Mouse (Mus musculus): ENCODE results near the gene Fam129a. TPM values are rescaled to one million over a fixed set of nuclear protein-coding genes. Genes with fewer than 3 reads are reported as not detected.

Gene Fam129a
- polyA plus RNA-seq, 1 experiment from 2014 or later: 13.8 TPM

DNA sequence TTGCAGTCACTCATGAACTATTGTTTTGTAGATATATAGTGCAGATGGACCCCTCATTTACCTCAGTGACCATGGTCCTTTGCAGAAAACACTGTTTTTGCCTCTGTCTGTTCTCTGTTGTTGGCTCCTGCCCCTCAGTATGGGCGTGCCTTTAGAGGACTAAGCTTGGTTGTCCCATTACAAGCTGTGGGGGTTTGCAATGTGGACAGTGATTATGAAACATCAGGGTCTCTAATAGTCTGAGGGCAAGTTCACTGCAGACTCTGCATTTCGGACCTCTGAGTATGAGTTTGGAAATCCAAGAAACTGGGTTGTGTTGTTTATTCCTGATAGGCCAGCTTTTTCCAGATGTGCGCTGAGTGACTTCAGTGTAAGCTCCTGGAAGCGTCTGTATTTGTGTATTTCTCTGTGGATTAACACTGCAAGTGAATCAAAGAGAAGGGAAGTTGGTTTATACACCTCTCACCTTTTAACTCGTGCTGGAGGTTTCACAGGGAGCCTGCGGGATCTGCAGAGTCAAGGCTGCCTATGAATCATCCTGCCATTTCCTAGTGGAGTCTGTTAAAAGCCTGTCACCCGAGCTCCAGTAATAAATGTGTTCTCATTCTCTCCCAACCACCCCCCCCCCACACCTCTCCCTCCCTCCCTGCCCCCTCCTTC lies 58.7 kb downstream of the Fam129a start:
- ATAC-seq (ENCODE audit: low read depth): peak; percentile 50; the same call in 1 of the 2 replicates
- Histone ChIP-seq H3K4me2 (ENCODE audit: low read depth, low read length) (no peak overlapping the region), H3K4me1 (ENCODE audit: control insufficient read depth, low read depth, low read length) (peaks cover 7% of the 10 kb centered on the region), H3K27ac (ENCODE audit: low read length) (no peak overlapping the region), H3K36me3 (ENCODE audit: control insufficient read depth, insufficient read depth) (no peaks in the 10 kb centered on the region), H3K4me3 (ENCODE audit: low read depth, low read length) (no peak overlapping the region), H3K9ac (ENCODE audit: low read depth, low read length) (no peak overlapping the region), H3K9me3 (replicated peaks; ENCODE audit: control insufficient read depth, low read length) (no peaks in the 10 kb centered on the region), H3K27me3 (ENCODE audit: control insufficient read depth, insufficient read depth, low read depth, low read length) (no peaks in the 10 kb centered on the region)
- WGBS (ENCODE audit: insufficient replicate concordance): 44% methylated on average over 7 of the region's 7 CpGs

DNA sequence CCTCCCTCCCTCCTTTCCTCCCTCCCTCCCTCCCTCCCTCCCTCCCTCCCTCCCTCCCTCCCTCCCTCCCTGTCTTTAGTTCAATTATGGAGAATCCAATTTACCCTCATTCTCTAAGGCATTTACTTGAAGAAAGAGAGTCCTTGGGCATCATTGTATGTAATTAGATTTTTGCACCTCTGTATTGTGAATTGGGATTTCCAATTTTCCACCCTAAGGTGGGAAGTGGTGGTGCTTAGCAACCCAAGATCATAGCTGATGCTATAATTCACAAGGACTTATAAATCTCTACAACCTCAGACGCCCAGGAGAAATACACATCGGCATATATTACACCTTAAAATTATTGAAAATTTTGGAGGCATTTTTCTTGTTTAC lies 59.3 kb downstream of the Fam129a start:
- Histone ChIP-seq H3K27ac (ENCODE audit: low read length) (no peak overlapping the region), H3K27me3 (ENCODE audit: control insufficient read depth, insufficient read depth, low read depth, low read length) (no peaks in the 10 kb centered on the region), H3K4me3 (ENCODE audit: low read depth, low read length) (no peak overlapping the region), H3K4me2 (ENCODE audit: low read depth, low read length) (no peak overlapping the region), H3K9ac (ENCODE audit: low read depth, low read length) (no peak overlapping the region), H3K4me1 (ENCODE audit: control insufficient read depth, low read depth, low read length) (peaks cover 5% of the 10 kb centered on the region), H3K9me3 (replicated peaks; ENCODE audit: control insufficient read depth, low read length) (no peaks in the 10 kb centered on the region), H3K36me3 (ENCODE audit: control insufficient read depth, insufficient read depth) (no peaks in the 10 kb centered on the region)
- no peak for ATAC-seq (ENCODE audit: low read depth)
- WGBS (ENCODE audit: insufficient replicate concordance): 68% methylated on average over 2 of the region's 2 CpGs

DNA sequence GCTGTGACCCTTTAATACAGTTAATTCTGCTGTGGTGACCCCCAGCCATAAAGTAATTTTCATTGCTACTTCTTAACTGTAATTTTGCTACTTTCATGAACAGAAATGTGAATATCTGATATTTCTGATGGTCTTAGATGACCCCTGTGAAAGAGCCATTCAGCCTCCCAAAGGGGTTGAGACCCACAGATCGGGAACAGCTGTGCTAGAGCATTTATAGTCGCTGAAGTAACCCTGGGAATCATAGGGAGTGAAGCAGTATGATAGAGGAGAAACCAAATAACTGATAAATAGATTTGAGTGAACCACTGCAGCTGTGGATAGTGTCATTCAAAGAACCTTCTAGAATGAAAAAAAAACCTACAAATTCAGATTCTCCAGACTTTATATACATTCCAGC lies 60.1 kb downstream of the Fam129a start:
- ATAC-seq (ENCODE audit: low read depth): no peak
- Histone ChIP-seq H3K4me2 (ENCODE audit: low read depth, low read length) (no peak overlapping the region), H3K27ac (ENCODE audit: low read length) (no peak overlapping the region), H3K27me3 (ENCODE audit: control insufficient read depth, insufficient read depth, low read depth, low read length) (no peaks in the 10 kb centered on the region), H3K4me1 (ENCODE audit: control insufficient read depth, low read depth, low read length) (peaks cover 5% of the 10 kb centered on the region), H3K4me3 (ENCODE audit: low read depth, low read length) (no peak overlapping the region), H3K9me3 (replicated peaks; ENCODE audit: control insufficient read depth, low read length) (no peaks in the 10 kb centered on the region), H3K9ac (ENCODE audit: low read depth, low read length) (no peak overlapping the region), H3K36me3 (ENCODE audit: control insufficient read depth, insufficient read depth) (no peaks in the 10 kb centered on the region)
- WGBS (ENCODE audit: insufficient replicate concordance): 45% methylated on average over 2 of the region's 2 CpGs

DNA sequence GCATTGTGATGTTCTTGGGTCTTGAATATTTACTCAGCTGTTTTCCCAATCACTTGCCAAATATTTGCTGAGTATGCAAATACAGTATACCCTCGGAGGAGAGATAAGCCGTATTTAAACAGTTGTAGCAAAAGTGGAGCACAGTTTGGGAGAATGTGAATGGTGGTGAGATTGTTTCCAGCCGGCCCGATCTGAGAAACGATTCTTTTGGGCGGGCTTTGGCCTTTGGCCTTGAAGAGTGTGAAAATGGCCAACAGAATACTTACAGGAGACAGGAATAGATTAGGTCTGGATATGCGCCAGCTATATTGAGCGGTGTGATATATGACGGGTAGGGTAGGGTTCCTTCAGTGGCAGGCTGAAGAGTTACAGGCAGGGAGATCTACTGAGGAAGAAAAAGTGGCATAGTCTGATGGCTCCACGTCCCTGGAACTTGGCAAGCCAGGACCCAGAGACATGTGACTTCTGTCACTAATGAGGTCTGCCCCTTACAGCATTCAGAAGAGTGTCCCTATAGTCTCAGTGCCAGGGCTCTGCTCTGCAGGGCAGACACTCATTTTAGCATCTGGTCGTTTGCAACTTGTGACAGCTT lies 60.8 kb downstream of the Fam129a start:
- H3K4me3 ChIP-seq (ENCODE audit: low read depth, low read length): no peak overlapping the region
- H3K4me2 ChIP-seq (ENCODE audit: low read depth, low read length): 0 out of 2 replicates have a peak overlapping the region, but pooled peaks have one; percentile 21
- H3K9me3 ChIP-seq (replicated peaks; ENCODE audit: control insufficient read depth, low read length): no peaks in the 10 kb centered on the region
- no peaks in the 10 kb centered on the region for H3K27me3 ChIP-seq (ENCODE audit: control insufficient read depth, insufficient read depth, low read depth, low read length)
- no peak overlapping the region for H3K27ac ChIP-seq (ENCODE audit: low read length)
- peaks cover 5% of the 10 kb centered on the region for H3K4me1 ChIP-seq (ENCODE audit: control insufficient read depth, low read depth, low read length)
- H3K9ac ChIP-seq (ENCODE audit: low read depth, low read length): no peak overlapping the region
- ATAC-seq (ENCODE audit: low read depth): peak; percentile 30; the same call in 1 of the 2 replicates
- WGBS (ENCODE audit: insufficient replicate concordance): 51% methylated on average over 11 of the region's 11 CpGs
- no peaks in the 10 kb centered on the region for H3K36me3 ChIP-seq (ENCODE audit: control insufficient read depth, insufficient read depth)

DNA sequence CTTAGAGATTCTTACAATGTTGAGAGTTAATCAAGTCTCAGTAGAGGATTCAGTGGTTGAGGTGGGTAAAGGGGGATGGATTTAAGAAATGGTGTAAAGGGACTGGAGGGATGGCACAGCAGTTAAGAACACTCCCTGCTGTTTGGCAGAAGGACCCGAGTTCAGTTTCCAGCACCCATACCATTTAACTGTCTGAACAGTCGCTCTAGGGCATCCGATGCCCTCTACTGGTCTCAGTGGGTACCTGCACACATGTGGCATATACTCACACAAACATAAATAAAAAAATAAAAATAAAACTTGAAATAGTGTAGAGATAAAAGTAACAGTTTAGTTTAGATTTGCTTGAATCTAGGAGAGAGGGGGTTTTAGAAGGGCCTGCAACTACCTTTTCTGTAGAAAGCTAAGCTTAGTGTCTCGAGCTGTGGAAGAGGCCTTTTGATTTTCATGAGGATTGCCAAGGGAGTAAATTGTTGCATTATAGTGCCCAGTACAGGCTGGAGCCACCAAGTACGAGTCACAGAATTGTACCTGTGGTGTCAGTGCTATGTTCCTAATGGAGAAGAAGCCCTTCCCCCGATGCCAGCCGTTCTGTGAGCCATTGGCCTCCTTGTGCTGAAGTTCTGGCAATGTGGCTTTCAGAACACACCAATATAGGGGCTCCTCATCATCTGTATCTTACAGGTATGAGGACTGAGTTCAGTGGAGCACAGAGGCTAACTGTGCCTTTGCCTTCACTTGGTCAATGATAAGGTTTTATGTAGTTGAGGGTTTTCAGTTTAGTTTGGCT lies 61.8 kb downstream of the Fam129a start:
- Histone ChIP-seq H3K4me3 (ENCODE audit: low read depth, low read length) (no peak overlapping the region), H3K4me2 (ENCODE audit: low read depth, low read length) (no peak overlapping the region), H3K9ac (ENCODE audit: low read depth, low read length) (no peak overlapping the region), H3K4me1 (ENCODE audit: control insufficient read depth, low read depth, low read length) (peaks cover 5% of the 10 kb centered on the region), H3K27me3 (ENCODE audit: control insufficient read depth, insufficient read depth, low read depth, low read length) (no peaks in the 10 kb centered on the region), H3K36me3 (ENCODE audit: control insufficient read depth, insufficient read depth) (no peaks in the 10 kb centered on the region), H3K27ac (ENCODE audit: low read length) (no peak overlapping the region), H3K9me3 (replicated peaks; ENCODE audit: control insufficient read depth, low read length) (no peaks in the 10 kb centered on the region)
- no peak for ATAC-seq (ENCODE audit: low read depth)
- 79% methylated on average over 7 of the region's 7 CpGs for WGBS (ENCODE audit: insufficient replicate concordance)

DNA sequence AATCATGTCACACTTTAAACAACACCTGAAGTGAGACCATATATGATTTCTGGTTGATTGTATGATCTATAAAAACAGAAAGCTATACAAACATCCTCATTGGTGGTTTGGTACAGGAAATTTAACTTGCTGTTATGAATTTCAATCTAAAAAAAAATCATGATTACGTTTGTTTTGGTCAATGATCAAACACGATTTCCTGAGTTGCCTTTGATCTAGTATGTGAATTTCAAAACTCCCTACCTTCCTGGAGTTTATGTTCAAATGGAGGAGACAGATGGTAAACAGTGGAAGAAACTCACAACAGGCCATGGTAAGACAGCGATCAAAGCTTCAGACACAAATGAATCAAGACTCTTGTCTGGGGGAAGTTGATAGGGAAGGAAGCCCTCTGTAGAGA lies 65.7 kb downstream of the Fam129a start:
- Histone ChIP-seq H3K27ac (ENCODE audit: low read length) (no peak overlapping the region), H3K4me1 (ENCODE audit: control insufficient read depth, low read depth, low read length) (peaks cover 3% of the 10 kb centered on the region; the same call in 1 of the 2 replicates), H3K9ac (ENCODE audit: low read depth, low read length) (no peak overlapping the region), H3K4me3 (ENCODE audit: low read depth, low read length) (no peak overlapping the region), H3K9me3 (replicated peaks; ENCODE audit: control insufficient read depth, low read length) (no peaks in the 10 kb centered on the region), H3K27me3 (ENCODE audit: control insufficient read depth, insufficient read depth, low read depth, low read length) (no peaks in the 10 kb centered on the region), H3K36me3 (ENCODE audit: control insufficient read depth, insufficient read depth) (no peaks in the 10 kb centered on the region), H3K4me2 (ENCODE audit: low read depth, low read length) (no peak overlapping the region)
- WGBS (ENCODE audit: insufficient replicate concordance): 53% methylated on average over 3 of the region's 3 CpGs
- no peak for ATAC-seq (ENCODE audit: low read depth)

DNA sequence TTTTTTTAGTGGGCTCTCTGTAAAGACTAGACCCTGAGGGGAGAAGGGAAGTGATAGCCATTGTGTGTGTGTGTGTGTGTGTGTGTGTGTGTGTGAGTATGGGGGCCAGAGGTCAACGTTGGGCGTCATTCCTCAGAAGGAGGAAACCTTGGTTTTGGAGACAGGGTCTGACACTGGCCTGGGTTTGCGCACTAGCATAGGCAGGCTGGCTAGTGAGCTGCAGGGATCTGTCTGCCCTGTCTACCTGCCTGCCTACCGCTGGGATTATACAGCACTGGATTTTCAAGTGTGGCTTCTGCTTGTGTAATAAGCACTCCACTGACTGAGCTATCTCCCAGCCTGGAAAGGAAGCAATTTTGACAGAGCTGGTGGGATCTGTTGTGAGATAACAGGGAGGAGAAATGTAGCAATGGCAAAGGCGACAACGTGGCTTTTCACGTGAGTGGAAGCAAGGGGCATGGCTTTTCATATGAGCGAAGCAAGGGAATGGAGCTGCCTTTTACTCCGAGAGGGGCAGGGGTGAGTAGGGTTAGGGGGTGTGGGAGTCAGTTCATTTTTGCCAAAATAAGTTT lies 66.5 kb downstream of the Fam129a start:
- Histone ChIP-seq H3K36me3 (ENCODE audit: control insufficient read depth, insufficient read depth) (no peaks in the 10 kb centered on the region), H3K9me3 (replicated peaks; ENCODE audit: control insufficient read depth, low read length) (no peaks in the 10 kb centered on the region), H3K4me3 (ENCODE audit: low read depth, low read length) (no peak overlapping the region), H3K9ac (ENCODE audit: low read depth, low read length) (no peak overlapping the region), H3K27me3 (ENCODE audit: control insufficient read depth, insufficient read depth, low read depth, low read length) (no peaks in the 10 kb centered on the region), H3K4me1 (ENCODE audit: control insufficient read depth, low read depth, low read length) (peaks cover 3% of the 10 kb centered on the region; the same call in 1 of the 2 replicates), H3K27ac (ENCODE audit: low read length) (no peak overlapping the region), H3K4me2 (ENCODE audit: low read depth, low read length) (no peak overlapping the region)
- no peak for ATAC-seq (ENCODE audit: low read depth)
- 47% methylated on average over 9 of the region's 9 CpGs for WGBS (ENCODE audit: insufficient replicate concordance)

DNA sequence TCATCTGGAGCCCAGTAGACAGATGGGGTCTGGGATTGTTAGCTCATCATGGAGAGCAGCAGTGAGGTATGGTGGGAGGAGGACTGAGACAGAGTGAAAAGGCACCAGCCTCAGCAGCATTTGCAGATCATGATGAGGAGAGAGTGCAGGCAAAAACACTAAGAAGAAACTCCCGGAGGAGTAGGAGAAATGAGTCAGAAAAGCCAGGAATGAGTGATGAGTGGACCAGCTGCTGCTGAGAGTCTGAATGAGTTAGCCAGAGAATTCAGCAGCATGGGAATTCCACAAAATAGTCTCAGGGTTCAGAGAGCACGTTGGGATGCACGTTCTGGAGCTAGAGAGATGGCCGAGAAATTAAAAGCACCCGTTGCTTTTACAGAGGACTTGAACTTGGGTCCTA lies 67.4 kb downstream of the Fam129a start:
- Histone ChIP-seq H3K36me3 (ENCODE audit: control insufficient read depth, insufficient read depth) (no peaks in the 10 kb centered on the region), H3K27me3 (ENCODE audit: control insufficient read depth, insufficient read depth, low read depth, low read length) (no peaks in the 10 kb centered on the region), H3K9me3 (replicated peaks; ENCODE audit: control insufficient read depth, low read length) (no peaks in the 10 kb centered on the region), H3K4me1 (ENCODE audit: control insufficient read depth, low read depth, low read length) (no peaks in the 10 kb centered on the region), H3K4me3 (ENCODE audit: low read depth, low read length) (no peak overlapping the region), H3K9ac (ENCODE audit: low read depth, low read length) (no peak overlapping the region), H3K27ac (ENCODE audit: low read length) (no peak overlapping the region), H3K4me2 (ENCODE audit: low read depth, low read length) (no peak overlapping the region)
- 71% methylated on average over 5 of the region's 5 CpGs for WGBS (ENCODE audit: insufficient replicate concordance)
- no peak for ATAC-seq (ENCODE audit: low read depth)

DNA sequence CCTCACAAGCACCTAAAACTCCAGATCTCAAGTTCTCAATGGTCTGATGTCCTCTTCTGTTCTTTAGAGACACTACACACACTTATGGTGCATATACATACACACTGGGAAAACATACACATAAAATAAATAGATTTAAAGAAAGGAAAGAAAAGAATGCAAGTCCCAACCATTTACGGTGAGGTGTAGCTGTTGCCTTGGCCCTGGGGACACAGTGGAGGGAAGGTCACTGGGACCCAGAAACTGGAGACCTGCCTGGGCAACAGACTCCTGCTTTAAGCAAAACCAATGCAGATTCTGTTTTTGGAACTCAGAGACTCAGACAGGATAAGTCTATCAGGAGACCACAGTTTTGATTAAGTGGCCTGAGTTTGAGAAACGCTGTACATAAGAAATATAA lies 67.8 kb downstream of the Fam129a start:
- H3K9me3 ChIP-seq (replicated peaks; ENCODE audit: control insufficient read depth, low read length): no peaks in the 10 kb centered on the region
- no peak overlapping the region for H3K4me2 ChIP-seq (ENCODE audit: low read depth, low read length)
- H3K4me3 ChIP-seq (ENCODE audit: low read depth, low read length): no peak overlapping the region
- H3K9ac ChIP-seq (ENCODE audit: low read depth, low read length): no peak overlapping the region
- no peaks in the 10 kb centered on the region for H3K4me1 ChIP-seq (ENCODE audit: control insufficient read depth, low read depth, low read length)
- no peak overlapping the region for H3K27ac ChIP-seq (ENCODE audit: low read length)
- no peaks in the 10 kb centered on the region for H3K36me3 ChIP-seq (ENCODE audit: control insufficient read depth, insufficient read depth)
- ATAC-seq (ENCODE audit: low read depth): no peak
- 78% methylated on average over 2 of the region's 2 CpGs for WGBS (ENCODE audit: insufficient replicate concordance)
- no peaks in the 10 kb centered on the region for H3K27me3 ChIP-seq (ENCODE audit: control insufficient read depth, insufficient read depth, low read depth, low read length)
